Mouse (Mus musculus) heart, postnatal 0 days (tissue): ENCODE data around the gene Evx1. TPM values are rescaled to one million over a fixed set of nuclear protein-coding genes. Genes with fewer than 3 reads are reported as not detected.

Experiments used
- ATAC-seq: fragments of 200-750 bp; cut with Nextera tagmentation; 2 replicates; pipeline ENCODE4 v1.8.0; 2017; ENCODE audit warnings: low read depth, moderate number of reproducible peaks, moderate library complexity; ENCODE audit not compliant: insufficient read depth
- DNase-seq: peaks from one replicate; pipeline ENCODE4 v3.0.0-alpha.2; 2016; ENCODE audit warnings: low spot score
- H3K27ac ChIP-seq: fragments of 300-500 bp; sonication (generic); 2 replicates; pipeline ENCODE4 v1.5.1; 2014; ENCODE audit warnings: low read depth, mild to moderate bottlenecking
- H3K27me3 ChIP-seq: fragments of 300-500 bp; sonication (generic); 2 replicates; pipeline ENCODE4 v1.6.1; 2014; ENCODE audit warnings: low read length, mixed read lengths; ENCODE audit not compliant: control insufficient read depth, insufficient read depth
- H3K36me3 ChIP-seq: fragments of 300-500 bp; sonication (generic); replicated peaks from 2 replicates; pipeline ENCODE4 v1.6.1; 2014; ENCODE audit warnings: low read length, mixed read lengths; ENCODE audit not compliant: control insufficient read depth, insufficient read depth
- H3K4me1 ChIP-seq: fragments of 300-500 bp; sonication (generic); 2 replicates; pipeline ENCODE4 v1.6.1; 2014; ENCODE audit warnings: antibody characterized with exemption; ENCODE audit not compliant: control insufficient read depth, insufficient read depth
- H3K4me2 ChIP-seq: fragments of 300-500 bp; sonication (generic); 2 replicates; pipeline ENCODE4 v1.6.1; 2014; ENCODE audit warnings: low read depth, mild to moderate bottlenecking, low read length, moderate library complexity
- H3K4me3 ChIP-seq: fragments of 300-500 bp; sonication (generic); 2 replicates; pipeline ENCODE4 v1.5.1; 2014; ENCODE audit warnings: low read depth, low read length
- H3K9ac ChIP-seq: fragments of 300-500 bp; sonication (generic); replicated peaks from 2 replicates; pipeline ENCODE4 v1.6.1; 2014; ENCODE audit warnings: low read depth, low read length, mixed read lengths
- H3K9me3 ChIP-seq: fragments of 300-500 bp; sonication (generic); replicated peaks from 2 replicates; pipeline ENCODE4 v1.6.1; 2016; ENCODE audit warnings: low read length; ENCODE audit not compliant: control insufficient read depth
- CTCF ChIP-seq: IDR thresholded peaks from 2 replicates; pipeline ENCODE4 v1.5.1; 2016; ENCODE audit warnings: antibody characterized with exemption, control low read depth, low read depth
- EP300 ChIP-seq: IDR thresholded peaks from 2 replicates; pipeline ENCODE4 v1.6.1; 2016; ENCODE audit warnings: antibody characterized with exemption, low read depth
- WGBS: fragments of 180-500 bp; shearing (Covaris S2); extraction: QIAGEN DNeasy Blood & Tissue Kit; methylation state at CpG from one replicate; pipeline ENCODE4 v1.1.7; 2014; 5-methylcytosine and 5-hydroxymethylcytosine counted together
- polyA plus RNA-seq: library from polyadenylated mRNA; unstranded; fragments of >200 nt; fragmentation: Nextera tagmentation; extraction: Ambion mirVana; gene quantifications from 2 replicates; pipeline ENCODE4 v1.2.1, GENCODE M21; 2015
- total RNA-seq: library from RNA; depleted of rRNA; stranded (reverse); fragments of >200 nt; gene quantifications from 2 replicates; pipeline ENCODE4 v1.2.3, GENCODE M21; 2014; ENCODE audit warnings: low replicate concordance; rRNA removed

The Evx1 gene
- total RNA-seq: 0.15 TPM in 1 of 2 replicates, not detected in the other
- polyA plus RNA-seq: not detected in 2 replicates

DNA sequence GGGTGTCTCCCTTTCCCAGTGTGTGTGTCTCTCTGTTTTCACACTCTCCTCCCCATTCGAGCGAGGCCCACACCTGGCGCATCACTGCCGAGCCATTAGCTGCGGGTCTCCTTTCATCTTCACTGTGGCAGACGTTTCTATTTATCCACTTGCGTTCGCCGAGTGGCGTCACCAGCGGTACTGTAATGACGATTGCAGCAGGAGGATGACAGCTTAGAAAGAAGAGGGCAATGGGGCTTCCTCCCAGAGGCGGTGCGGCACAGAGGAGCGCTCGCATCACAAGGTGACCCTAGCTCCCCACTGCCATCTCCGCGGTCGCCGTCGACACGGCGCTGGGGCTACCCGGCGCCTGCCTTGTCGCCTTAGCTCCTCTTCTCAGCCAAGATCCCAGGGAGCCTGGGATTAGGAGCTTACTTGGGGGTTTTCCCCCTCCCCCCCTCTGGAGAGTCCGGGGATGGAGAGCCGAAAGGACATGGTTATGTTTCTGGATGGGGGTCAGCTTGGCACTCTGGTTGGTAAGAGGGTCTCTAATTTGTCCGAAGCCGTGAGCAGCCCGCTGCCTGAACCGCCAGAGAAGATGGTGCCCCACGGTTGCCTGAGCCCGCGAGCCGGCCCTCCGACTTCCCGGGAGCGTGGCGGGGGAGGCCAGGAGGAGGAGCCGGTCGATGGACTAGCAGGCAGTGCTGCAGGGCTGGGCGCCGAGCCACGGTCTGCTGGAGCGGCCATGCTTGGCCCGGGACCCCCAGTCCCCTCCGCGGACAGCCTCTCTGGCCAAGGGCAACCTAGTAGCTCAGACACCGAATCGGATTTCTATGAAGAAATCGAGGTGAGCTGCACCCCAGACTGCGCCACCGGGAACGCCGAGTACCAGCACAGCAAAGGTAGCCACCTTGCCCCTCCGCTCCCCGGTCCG is at the start of gene Evx1:
Gene Evx1 (plus strand): TSS at position 108 of the 913 bp plus-strand sequence.
- under 1% methylated on average over 59 of the region's 59 CpGs for WGBS
- no peak for ATAC-seq
- H3K27ac ChIP-seq: no peak within 1 kb of the TSS

DNA sequence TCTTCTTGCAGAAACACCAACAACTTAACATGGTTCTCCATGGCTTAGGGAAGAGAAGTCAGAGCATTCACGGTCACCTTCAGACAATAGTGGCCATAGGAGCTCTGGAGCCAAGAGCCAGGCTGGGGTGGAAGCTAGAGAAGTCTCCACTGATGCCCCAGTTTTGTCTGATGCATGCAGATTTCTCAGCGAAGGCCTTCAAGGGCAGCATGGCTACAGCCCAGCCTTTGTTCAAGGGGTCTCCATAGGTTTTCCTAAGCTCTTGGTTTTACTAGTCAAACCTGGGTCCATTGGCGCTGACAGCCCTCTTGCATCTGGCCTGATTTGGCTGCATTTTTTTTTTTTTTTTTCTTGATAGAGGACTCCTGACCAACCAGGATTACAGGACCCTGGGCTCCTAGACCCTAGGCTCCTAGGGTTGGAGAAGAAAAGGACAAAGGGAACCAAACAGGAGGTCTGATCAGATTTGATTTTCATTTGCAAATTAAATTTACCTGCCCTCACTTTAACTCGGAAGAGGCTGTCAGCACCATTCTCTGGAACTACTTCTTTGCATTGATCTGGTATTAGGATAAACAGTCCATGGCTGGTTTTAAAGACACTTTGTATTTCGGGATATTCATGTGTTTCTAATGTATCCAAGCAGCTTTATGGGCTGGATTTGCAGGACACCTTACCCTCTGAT is 49.0 kb upstream of the Evx1 start:
- WGBS: 5% methylated on average over 5 of the region's 5 CpGs
- Histone ChIP-seq H3K4me3 (no peak overlapping the region), H3K4me1 (peaks cover 6% of the 10 kb centered on the region; the same call in 1 of the 2 replicates), H3K36me3 (no peaks in the 10 kb centered on the region), H3K4me2 (no peak overlapping the region), H3K27ac (no peak overlapping the region), H3K27me3 (peaks cover 96% of the 10 kb centered on the region), H3K9ac (no peak overlapping the region), H3K9me3 (no peaks in the 10 kb centered on the region)
- no peak for TF ChIP-seq EP300
- TF ChIP-seq CTCF: no peak
- DNase-seq: no peak
- no peak for ATAC-seq

More for the DNA sequence above, at the start of gene Evx1:
- Histone ChIP-seq H3K9me3 (no peaks in the 10 kb centered on the region), H3K9ac (no peak within 1 kb of the TSS), H3K4me1 (0 out of 2 replicates have a peak, but pooled peaks cover 4% of the 10 kb centered on the region), H3K36me3 (no peaks in the 10 kb centered on the region), H3K4me2 (no peak within 1 kb of the TSS), H3K27me3 (peaks cover 100% of the 10 kb centered on the region), H3K4me3 (peak within 1 kb of the TSS; percentile 15)
- no peak for TF ChIP-seq EP300
- TF ChIP-seq CTCF: no peak
- no peak for DNase-seq

DNA sequence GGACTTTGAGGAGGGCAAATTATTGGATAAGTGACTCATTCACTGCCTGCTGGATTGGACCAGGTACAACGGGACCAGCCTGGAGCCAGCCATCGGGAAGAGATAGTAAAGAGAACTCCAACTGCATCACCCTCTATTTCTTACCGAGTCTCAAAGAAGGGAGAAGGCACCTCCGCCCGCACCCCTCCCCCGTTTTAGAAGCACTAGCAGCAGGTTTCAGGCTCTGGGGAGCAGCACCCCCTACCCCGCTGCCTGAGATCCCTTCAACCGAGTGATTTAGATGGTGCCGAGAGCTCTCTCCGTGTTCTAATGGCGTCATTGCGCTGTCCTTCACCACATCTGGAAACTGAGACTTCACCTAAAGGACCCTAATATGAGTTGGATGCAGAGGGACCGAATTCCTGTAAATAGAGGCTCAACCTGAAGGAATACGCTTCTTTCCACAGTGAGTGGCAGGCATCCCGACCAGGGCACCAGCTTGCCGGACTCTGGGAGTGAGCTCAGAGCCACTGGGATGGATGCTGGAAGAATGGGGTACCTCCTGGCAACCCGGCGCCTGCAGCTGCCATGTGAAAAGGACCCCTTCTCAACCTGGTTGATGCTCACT is 47.9 kb upstream of the Evx1 start:
- no peaks in the 10 kb centered on the region for H3K9me3 ChIP-seq
- H3K9ac ChIP-seq: no peak overlapping the region
- peaks cover 99% of the 10 kb centered on the region for H3K27me3 ChIP-seq
- H3K4me3 ChIP-seq: no peak overlapping the region
- 4% methylated on average over 18 of the region's 18 CpGs for WGBS
- no peaks in the 10 kb centered on the region for H3K36me3 ChIP-seq
- H3K27ac ChIP-seq: no peak overlapping the region
- ATAC-seq (no peak), DNase-seq (no peak)
- H3K4me2 ChIP-seq: no peak overlapping the region
- TF ChIP-seq EP300 (no peak), CTCF (no peak)
- peaks cover 5% of the 10 kb centered on the region; the same call in 1 of the 2 replicates for H3K4me1 ChIP-seq

DNA sequence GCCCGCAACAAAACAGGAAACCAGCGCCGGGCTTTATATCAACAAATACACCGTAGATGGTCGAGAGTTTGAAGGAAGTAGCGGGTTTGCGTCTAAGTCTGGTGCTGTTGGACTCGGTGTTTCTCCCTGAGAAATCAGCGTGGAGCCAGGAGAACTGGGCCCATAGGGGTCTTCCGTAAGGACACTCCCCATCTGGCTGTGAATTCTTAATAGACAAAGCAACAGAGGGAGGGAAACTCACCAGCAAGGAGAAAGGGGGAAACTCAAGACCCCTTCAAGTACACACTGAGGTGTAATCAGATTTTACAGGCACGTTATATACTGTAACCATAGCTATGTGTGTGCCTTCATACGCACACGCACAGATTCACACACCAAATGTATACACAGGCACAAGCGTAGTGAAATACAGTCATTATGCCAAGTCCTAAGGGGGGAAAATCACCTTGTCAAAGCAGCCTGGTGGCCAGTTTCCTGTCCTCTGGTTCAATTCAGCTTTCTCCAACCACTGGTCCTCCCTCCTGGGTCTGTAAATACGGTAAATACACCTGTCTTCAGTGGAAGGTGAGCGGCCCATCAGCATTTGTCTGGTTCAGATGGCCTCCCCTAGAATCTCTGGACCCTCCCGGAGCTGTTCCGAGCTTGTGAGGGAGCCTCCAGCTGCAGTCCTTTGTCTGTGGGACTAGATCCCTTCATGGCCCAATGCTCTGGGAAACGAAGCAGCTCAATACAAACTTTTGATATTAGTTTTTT is 47.2 kb upstream of the Evx1 start:
- no peak for TF ChIP-seq CTCF
- no peak for TF ChIP-seq EP300
- 2% methylated on average over 19 of the region's 19 CpGs for WGBS
- Histone ChIP-seq H3K27me3 (peaks cover 99% of the 10 kb centered on the region), H3K27ac (no peak overlapping the region), H3K4me2 (no peak overlapping the region), H3K9me3 (no peaks in the 10 kb centered on the region), H3K4me1 (no peaks in the 10 kb centered on the region), H3K9ac (no peak overlapping the region), H3K36me3 (no peaks in the 10 kb centered on the region), H3K4me3 (no peak overlapping the region)
- no peak for DNase-seq
- no peak for ATAC-seq

DNA sequence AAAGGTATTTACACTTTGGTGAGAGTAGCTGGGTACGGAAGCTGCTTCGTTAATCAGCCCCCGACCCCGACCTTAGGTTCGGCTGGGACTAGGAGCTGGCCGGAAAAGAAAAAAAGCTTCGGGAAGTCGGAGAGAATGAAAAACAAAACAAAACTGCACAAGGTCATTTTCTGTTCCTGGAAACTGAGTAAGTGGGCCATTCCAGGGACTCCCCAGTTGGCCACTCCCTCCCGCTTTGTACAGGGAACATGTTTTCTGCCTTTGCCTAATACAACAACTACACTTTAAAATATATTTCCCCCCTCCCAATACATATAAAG is 46.7 kb upstream of the Evx1 start:
- TF ChIP-seq CTCF: no peak
- no peak for TF ChIP-seq EP300
- Histone ChIP-seq H3K4me2 (no peak overlapping the region), H3K9ac (no peak overlapping the region), H3K27me3 (peaks cover 99% of the 10 kb centered on the region), H3K27ac (no peak overlapping the region), H3K4me3 (no peak overlapping the region), H3K9me3 (no peaks in the 10 kb centered on the region), H3K36me3 (no peaks in the 10 kb centered on the region), H3K4me1 (no peaks in the 10 kb centered on the region)
- DNase-seq (no peak), ATAC-seq (no peak)
- WGBS: 3% methylated on average over 9 of the region's 9 CpGs
